Mouse (Mus musculus) CH12.LX (cell line): ENCODE data around the gene Cenpm. TPM values are rescaled to one million over a fixed set of nuclear protein-coding genes. Genes with fewer than 3 reads are reported as not detected.
A peak's percentile ranks its signal among the peaks of the same experiment; 100 is the strongest.

Experiments used
- DNase-seq: peaks from one replicate; pipeline ENCODE4 v3.0.0-alpha.2; 2013; ENCODE audit errors: extremely low read depth
- H3K27ac ChIP-seq: 2 replicates; pipeline ENCODE4 v1.5.1; 2012; ENCODE audit warnings: low read depth, mild to moderate bottlenecking, control low read depth, moderate library complexity; ENCODE audit not compliant: insufficient read depth
- H3K27me3 ChIP-seq: replicated peaks from 2 replicates; pipeline ENCODE3; 2012; ENCODE audit warnings: inconsistent platforms
- H3K36me3 ChIP-seq, 2 experiments: replicated peaks in 1 of 2; 2 replicates each; pipeline versions ENCODE3 to v1.6.1; 2012; ENCODE audit warnings: inconsistent platforms in 1 of 2, low read length in 1 of 2, mild to moderate bottlenecking in 1 of 2, mixed read lengths in 1 of 2, moderate library complexity in 1 of 2; ENCODE audit not compliant: control insufficient read depth in 1 of 2, insufficient read depth in 1 of 2
- H3K4me1 ChIP-seq, 2 experiments: 2 replicates each; pipeline ENCODE4 v1.6.1; 2012; ENCODE audit warnings: inconsistent platforms in 1 of 2, moderate library complexity in 1 of 2; ENCODE audit not compliant: insufficient read depth in 2 of 2, control insufficient read depth in 1 of 2
- H3K4me2 ChIP-seq: 2 replicates; pipeline ENCODE4 v1.6.1; 2012; ENCODE audit warnings: low read depth, mild to moderate bottlenecking, control low read depth; ENCODE audit not compliant: poor library complexity, insufficient read depth, severe bottlenecking
- H3K4me3 ChIP-seq, 3 experiments: fragments of 150-350 bp in 1 of 3; sonication (generic) in 1 of 3; replicated peaks in 1 of 3; 2 replicates each; pipeline versions ENCODE3 to v1.5.1; 2011 to 2012; ENCODE audit warnings: low read depth in 2 of 3, low read length in 2 of 3, mild to moderate bottlenecking in 2 of 3, moderate library complexity in 2 of 3, control low read depth in 1 of 3, improper control_type of control experiment in 1 of 3, inconsistent platforms in 1 of 3, mixed read lengths in 1 of 3; ENCODE audit not compliant: poor library complexity in 1 of 3
- H3K79me2 ChIP-seq: replicated peaks from 2 replicates; pipeline ENCODE4 v1.6.1; 2012; ENCODE audit warnings: mild to moderate bottlenecking, moderate library complexity; ENCODE audit not compliant: control insufficient read depth, poor library complexity, insufficient read depth, severe bottlenecking; ENCODE audit errors: extremely low read depth
- H3K9ac ChIP-seq: 2 replicates; pipeline ENCODE4 v1.6.1; 2012; ENCODE audit warnings: low read depth, mild to moderate bottlenecking, control low read depth, moderate library complexity; ENCODE audit not compliant: insufficient read depth
- H3K9me3 ChIP-seq: replicated peaks from 2 replicates; pipeline ENCODE3; 2012; ENCODE audit warnings: low read length, inconsistent platforms, mixed read lengths
- BHLHE40 ChIP-seq: IDR thresholded peaks from 2 replicates; pipeline ENCODE4 v1.6.1; 2011; ENCODE audit warnings: mild to moderate bottlenecking, low read depth, low read length, improper control_type of control experiment
- CHD1 ChIP-seq: IDR thresholded peaks from 2 replicates; pipeline ENCODE4 v1.6.1; 2012; ENCODE audit warnings: low read depth, low read length, improper control_type of control experiment, inconsistent platforms
- CHD2 ChIP-seq: IDR thresholded peaks from 2 replicates; pipeline ENCODE4 v1.6.1; 2011; ENCODE audit warnings: low read length, improper control_type of control experiment
- CTCF ChIP-seq, 2 experiments: IDR thresholded peaks in 1 of 2; conservative IDR thresholded peaks in 1 of 2; 2 replicates each; pipeline ENCODE4 v1.5.1; 2011 to 2012; ENCODE audit warnings: low read depth in 2 of 2, low read length in 2 of 2, improper control_type of control experiment in 1 of 2, inconsistent platforms in 1 of 2, mild to moderate bottlenecking in 1 of 2, moderate library complexity in 1 of 2
- E2F4 ChIP-seq: IDR thresholded peaks from 2 replicates; pipeline ENCODE4 v1.6.1; 2011; ENCODE audit warnings: low read depth, low read length, improper control_type of control experiment; ENCODE audit not compliant: insufficient replicate concordance
- ELF1 ChIP-seq: IDR thresholded peaks from 2 replicates; pipeline ENCODE4 v1.6.1; 2014; ENCODE audit warnings: low read depth, mild to moderate bottlenecking, inconsistent platforms, low read length, improper control_type of control experiment
- EP300 ChIP-seq: IDR thresholded peaks from 2 replicates; pipeline ENCODE4 v1.6.1; 2011; ENCODE audit warnings: low read length, improper control_type of control experiment
- ETS1 ChIP-seq: conservative IDR thresholded peaks from 2 replicates; pipeline ENCODE4 v1.6.1; 2012; ENCODE audit warnings: low read depth, mild to moderate bottlenecking, inconsistent platforms, low read length, improper control_type of control experiment, moderate library complexity
- GABPA ChIP-seq: IDR thresholded peaks from 2 replicates; pipeline ENCODE4 v1.6.1; 2012; ENCODE audit warnings: low read depth, low read length, improper control_type of control experiment, inconsistent platforms; ENCODE audit not compliant: insufficient replicate concordance
- HCFC1 ChIP-seq: IDR thresholded peaks from 2 replicates; pipeline ENCODE4 v1.6.1; 2012; ENCODE audit warnings: low read depth, mild to moderate bottlenecking, inconsistent platforms, low read length, improper control_type of control experiment
- IRF4 ChIP-seq: IDR thresholded peaks from 2 replicates; pipeline ENCODE4 v1.6.1; 2014; ENCODE audit warnings: low read depth, mild to moderate bottlenecking, inconsistent platforms, low read length, improper control_type of control experiment
- JUN ChIP-seq: IDR thresholded peaks from 2 replicates; pipeline ENCODE4 v1.6.1; 2011; ENCODE audit warnings: low read depth, mild to moderate bottlenecking, low read length, improper control_type of control experiment, moderate library complexity; ENCODE audit not compliant: insufficient read depth
- JUND ChIP-seq: conservative IDR thresholded peaks from 2 replicates; pipeline ENCODE4 v1.6.1; 2011; ENCODE audit warnings: low read depth, low read length, improper control_type of control experiment
- KAT2A ChIP-seq: IDR thresholded peaks from 2 replicates; pipeline ENCODE4 v1.6.1; 2012; ENCODE audit warnings: low read length, improper control_type of control experiment, inconsistent platforms; ENCODE audit not compliant: insufficient replicate concordance
- MAFK ChIP-seq: IDR thresholded peaks from 2 replicates; pipeline ENCODE4 v1.6.1; 2011; ENCODE audit warnings: low read length, improper control_type of control experiment; ENCODE audit not compliant: insufficient replicate concordance
- MAX ChIP-seq: IDR thresholded peaks from 2 replicates; pipeline ENCODE4 v1.6.1; 2011; ENCODE audit warnings: low read length, improper control_type of control experiment
- MAZ ChIP-seq: IDR thresholded peaks from 2 replicates; pipeline ENCODE4 v1.6.1; 2012; ENCODE audit warnings: low read depth, mild to moderate bottlenecking, inconsistent platforms, low read length, improper control_type of control experiment, moderate library complexity
- MEF2A ChIP-seq: IDR thresholded peaks from 2 replicates; pipeline ENCODE4 v1.6.1; 2014; ENCODE audit warnings: low read depth, mild to moderate bottlenecking, inconsistent platforms, low read length, improper control_type of control experiment, borderline replicate concordance
- MXI1 ChIP-seq: IDR thresholded peaks from 2 replicates; pipeline ENCODE4 v1.6.1; 2011; ENCODE audit warnings: mild to moderate bottlenecking, low read depth, low read length, improper control_type of control experiment
- MYC ChIP-seq: IDR thresholded peaks from 2 replicates; pipeline ENCODE4 v1.6.1; 2011; ENCODE audit warnings: low read depth, mild to moderate bottlenecking, improper control_type of control experiment, low read length
- NELFE ChIP-seq: IDR thresholded peaks from 2 replicates; pipeline ENCODE4 v1.6.1; 2011; ENCODE audit warnings: low read depth, low read length, improper control_type of control experiment
- NRF1 ChIP-seq: IDR thresholded peaks from 2 replicates; pipeline ENCODE4 v1.6.1; 2014; ENCODE audit warnings: low read depth, mild to moderate bottlenecking, inconsistent platforms, low read length, improper control_type of control experiment, moderate library complexity
- PAX5 ChIP-seq: IDR thresholded peaks from 2 replicates; pipeline ENCODE4 v1.6.1; 2012; ENCODE audit warnings: low read length, inconsistent platforms, mixed read lengths
- POLR2A ChIP-seq: IDR thresholded peaks from 2 replicates; pipeline ENCODE4 v1.6.1; 2011; ENCODE audit warnings: low read depth, mild to moderate bottlenecking, improper control_type of control experiment, low read length
- POLR2AphosphoS2 ChIP-seq: IDR thresholded peaks from 2 replicates; pipeline ENCODE4 v1.6.1; 2011; ENCODE audit warnings: low read depth, low read length, improper control_type of control experiment
- RAD21 ChIP-seq: IDR thresholded peaks from 2 replicates; pipeline ENCODE4 v1.6.1; 2011; ENCODE audit warnings: low read depth, mild to moderate bottlenecking, low read length, improper control_type of control experiment, moderate library complexity
- RCOR1 ChIP-seq: conservative IDR thresholded peaks from 2 replicates; pipeline ENCODE4 v1.6.1; 2012; ENCODE audit warnings: low read depth, mild to moderate bottlenecking, inconsistent platforms, low read length, improper control_type of control experiment
- SIN3A ChIP-seq: IDR thresholded peaks from 2 replicates; pipeline ENCODE4 v1.6.1; 2012; ENCODE audit warnings: low read length, improper control_type of control experiment, inconsistent platforms
- SMC3 ChIP-seq: IDR thresholded peaks from 2 replicates; pipeline ENCODE4 v1.6.1; 2011; ENCODE audit warnings: low read depth, low read length, improper control_type of control experiment
- TBP ChIP-seq: conservative IDR thresholded peaks from 2 replicates; pipeline ENCODE4 v1.6.1; 2011; ENCODE audit warnings: low read depth, low read length, improper control_type of control experiment
- TCF12 ChIP-seq: IDR thresholded peaks from 2 replicates; pipeline ENCODE4 v1.6.1; 2014; ENCODE audit warnings: low read depth, mild to moderate bottlenecking, inconsistent platforms, low read length, improper control_type of control experiment
- UBTF ChIP-seq: IDR thresholded peaks from 2 replicates; pipeline ENCODE4 v1.6.1; 2012; ENCODE audit warnings: low read depth, mild to moderate bottlenecking, inconsistent platforms, low read length, improper control_type of control experiment, moderate library complexity
- USF1 ChIP-seq: IDR thresholded peaks from 2 replicates; pipeline ENCODE4 v1.6.1; 2014; ENCODE audit warnings: low read depth, mild to moderate bottlenecking, inconsistent platforms, low read length, improper control_type of control experiment
- USF2 ChIP-seq: conservative IDR thresholded peaks from 2 replicates; pipeline ENCODE4 v1.6.1; 2011; ENCODE audit warnings: low read depth, low read length, improper control_type of control experiment
- ZC3H11A ChIP-seq: IDR thresholded peaks from 2 replicates; pipeline ENCODE4 v1.6.1; 2012; ENCODE audit warnings: low read depth, mild to moderate bottlenecking, inconsistent platforms, low read length, improper control_type of control experiment
- ZKSCAN1 ChIP-seq: IDR thresholded peaks from 2 replicates; pipeline ENCODE4 v1.6.1; 2012; ENCODE audit warnings: low read depth, inconsistent platforms, low read length, improper control_type of control experiment, borderline replicate concordance
- ZMIZ1 ChIP-seq: IDR thresholded peaks from 2 replicates; pipeline ENCODE4 v1.6.1; 2012; ENCODE audit warnings: low read depth, mild to moderate bottlenecking, inconsistent platforms, low read length, improper control_type of control experiment
- ZNF384 ChIP-seq: IDR thresholded peaks from 2 replicates; pipeline ENCODE4 v1.6.1; 2012; ENCODE audit warnings: low read depth, low read length, improper control_type of control experiment, inconsistent platforms
- dilution Hi-C: fragments of 300-500 bp; cut with MboI; formaldehyde crosslinking; loops from 2 replicates; pipeline ENCODE4 v1.14.3; 2020; ENCODE audit warnings: low sequenced_read_pairs; ENCODE audit not compliant: extremely low pct_unique_long_range_greater_than_20kb, extremely low pct_ligation_motif_present
- in situ Hi-C: fragments of 300-500 bp; cut with MboI; formaldehyde crosslinking; loops from 3 replicates; pipeline ENCODE4 v1.14.3; 2019; ENCODE audit warnings: low sequenced_read_pairs, low pct_ligation_motif_present, low pct_unique_long_range_greater_than_20kb, mixed read lengths
- polyA plus RNA-seq: library from polyadenylated mRNA; unstranded; fragments of >175 nt; gene quantifications from 2 replicates; pipeline ENCODE4 v1.2.1, GENCODE M21; 2012; ENCODE audit warnings: low read depth; ENCODE audit not compliant: insufficient read length
- total RNA-seq, 2 experiments: library from RNA; depleted of rRNA; stranded (reverse); fragments of 300-350 nt in 1 of 2; fragments of >200 nt in 1 of 2; gene quantifications; 2 replicates each; pipeline ENCODE4 v1.2.3; 2012 to 2014

Gene Cenpm
- total and polyA plus RNA-seq, 3 experiments: 22.8 to 39.6 (median 34.2) TPM

- TF ChIP-seq SIN3A (no peak; the same call in 1 of the 2 replicates), ZKSCAN1 (no peak), POLR2A (peak; percentile 55), CTCF (conservative IDR thresholded peaks at IDR 0.05 in 1 of 2, IDR thresholded peaks at IDR 0.05 in 1 of 2; ENCODE audit: low read depth in 2 of 2, low read length in 2 of 2) (no peak), ZNF384 (no peak), JUND (no peak), MAFK (no peak), NRF1 (no peak), GABPA (no peak), ETS1 (peak; percentile 85), HCFC1 (no peak), IRF4 (peak; percentile 92), UBTF (peak; percentile 66; the same call in 1 of the 2 replicates), TCF12 (peak; percentile 92), CHD2 (peak; percentile 94), MAX (no peak; the same call in 1 of the 2 replicates), MAZ (peak; percentile 61), PAX5 (no peak), CHD1 (no peak), USF1 (no peak), MXI1 (no peak; the same call in 1 of the 2 replicates), BHLHE40 (peak; percentile 99), RCOR1 (peak; percentile 61; the same call in 1 of the 2 replicates), E2F4 (no peak), ZMIZ1 (no peak), ZC3H11A (no peak), NELFE (no peak), JUN (peak; percentile 6; the same call in 1 of the 2 replicates), KAT2A (0 out of 2 replicates have a peak, but pooled peaks have one; percentile 65), EP300 (peak; percentile 90), MEF2A (peak; percentile 79), POLR2AphosphoS2 (no peak), TBP (0 out of 2 replicates have a peak, but pooled peaks have one; percentile 14), SMC3 (no peak; the same call in 1 of the 2 replicates), ELF1 (no peak), MYC (peak; percentile 68; the same call in 1 of the 2 replicates), USF2 (no peak), RAD21 (no peak)
- H3K4me3 ChIP-seq: peak overlapping the region in 1 of 3 experiments; percentile 1
- H3K27me3 ChIP-seq: no peaks in the 10 kb centered on the region
- no peaks in the 10 kb centered on the region for H3K9me3 ChIP-seq
- in situ Hi-C loops (no loop called here), dilution Hi-C loops (no loop called here)
- peak overlapping the region; percentile 79 for H3K27ac ChIP-seq
- H3K9ac ChIP-seq: peak overlapping the region; percentile 51
- peaks cover 47 to 78% of the 10 kb centered on the region in 2 experiments for H3K4me1 ChIP-seq
- peak; percentile 81 for DNase-seq
- peaks cover 5 to 22% of the 10 kb centered on the region in 2 experiments for H3K36me3 ChIP-seq
- H3K79me2 ChIP-seq: no peaks in the 10 kb centered on the region
- peak overlapping the region; percentile 76 for H3K4me2 ChIP-seq
Measured at GRCm38 (mm10) chr15:82229542-82230045, 15.0 kb downstream of the Cenpm start.
